Mouse (Mus musculus) G1E (cell line): ENCODE measurements around the gene Gm17535. TPM values are rescaled to one million over a fixed set of nuclear protein-coding genes. Genes with fewer than 3 reads are reported as not detected.
"Not testable (repeated sequence)": the region's sequence is repeated elsewhere in the genome, so short reads cannot be mapped to it uniquely, and the experiment has no call there.

Experiments used
- ATAC-seq: 2 replicates; pipeline ENCODE4 v1.8.0; 2016; ENCODE audit warnings: mild to moderate bottlenecking; ENCODE audit not compliant: insufficient number of reproducible peaks, poor library complexity, low FRiP score, severe bottlenecking; ENCODE audit errors: extremely low read depth
- DNase-seq: peaks from one replicate; pipeline ENCODE4 v3.0.0; 2012; ENCODE audit warnings: low spot score
- H3K27me3 ChIP-seq: 2 replicates; pipeline ENCODE4 v1.6.1; 2012; ENCODE audit warnings: mild to moderate bottlenecking, low read length, inconsistent platforms; ENCODE audit not compliant: insufficient read depth
- H3K36me3 ChIP-seq: replicated peaks from 2 replicates; pipeline ENCODE3; 2012; ENCODE audit warnings: mild to moderate bottlenecking, inconsistent platforms
- H3K4me1 ChIP-seq: 2 replicates; pipeline ENCODE4 v1.6.1; 2012; ENCODE audit warnings: low read depth, low read length, inconsistent platforms, mixed read lengths; ENCODE audit not compliant: insufficient read depth
- H3K4me3 ChIP-seq: 2 replicates; pipeline ENCODE4 v1.5.1; 2012; ENCODE audit warnings: low read depth, mild to moderate bottlenecking, inconsistent platforms, low read length, moderate library complexity, mixed read lengths
- H3K9me3 ChIP-seq: replicated peaks from 2 replicates; pipeline ENCODE4 v1.6.1; 2012; ENCODE audit warnings: inconsistent platforms
- TAL1 ChIP-seq: conservative IDR thresholded peaks from 2 replicates; pipeline ENCODE4 v1.6.1; 2012; ENCODE audit warnings: low read depth, low read length, inconsistent platforms, mixed read lengths
- polyA plus RNA-seq: library from polyadenylated mRNA; stranded (reverse); fragments of >175 nt; gene quantifications from 2 replicates; pipeline ENCODE4 v1.2.3, GENCODE M21; 2012
- total RNA-seq, 2 experiments: library from RNA; stranded (forward) in 1 of 2; stranded (reverse) in 1 of 2; fragments of 200-1000 nt in 1 of 2; fragments of >200 nt in 1 of 2; fragmentation: Nextera tagmentation in 1 of 2; gene quantifications; 2 replicates each; pipeline ENCODE4 v1.2.3; 2014 to 2017

Gm17535 gene
- total and polyA plus RNA-seq, 3 experiments: 0.09 to 8.5 TPM; not detected in 1

DNA sequence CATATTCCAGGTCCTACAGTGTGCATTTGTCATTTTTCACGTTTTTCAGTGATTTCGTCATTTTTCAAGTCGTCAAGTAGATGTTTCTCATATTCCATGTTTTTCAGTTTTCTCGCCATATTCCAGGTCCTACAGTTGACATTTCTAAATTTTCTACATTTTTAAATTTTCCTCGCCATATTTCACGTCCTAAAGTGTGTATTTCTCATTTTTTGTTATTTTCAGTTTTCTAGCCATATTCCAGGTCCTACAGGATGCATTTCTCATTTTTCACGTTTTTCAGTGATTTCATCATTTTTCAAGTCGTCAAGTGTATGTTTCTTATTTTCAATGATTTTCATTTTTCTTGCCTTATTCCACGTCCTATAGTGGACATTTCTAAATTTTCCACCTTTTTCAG, 7.7 kb upstream of the Gm17535 start:
- not testable (repeated sequence) for H3K4me1 ChIP-seq, DNase-seq, H3K27me3 ChIP-seq, ATAC-seq, H3K4me3 ChIP-seq, H3K36me3 ChIP-seq, H3K9me3 ChIP-seq

DNA sequence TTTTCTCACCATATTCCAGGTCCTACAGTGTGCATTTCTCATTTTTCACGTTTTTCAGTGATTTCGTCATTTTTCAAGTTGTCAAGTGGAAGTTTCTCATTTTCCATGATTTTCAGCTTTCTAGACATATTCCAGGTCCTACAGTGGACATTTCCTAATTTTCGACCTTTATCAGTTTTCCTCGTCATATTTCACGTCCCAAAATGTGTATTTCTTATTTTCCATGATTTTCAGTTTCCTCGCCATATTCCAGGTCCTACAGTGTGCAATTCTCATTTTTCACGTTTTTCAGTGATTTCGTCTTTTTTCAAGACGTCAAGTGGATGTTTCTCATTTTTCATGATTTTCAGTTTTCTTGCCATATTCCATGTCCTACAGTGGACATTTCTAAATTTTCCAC, 7.2 kb upstream of the Gm17535 start:
- H3K36me3 ChIP-seq, H3K4me1 ChIP-seq, H3K27me3 ChIP-seq, H3K9me3 ChIP-seq, DNase-seq, H3K4me3 ChIP-seq: not testable (repeated sequence)
- 0 out of 2 replicates have a peak, but pooled peaks have one; percentile 5 for ATAC-seq

DNA sequence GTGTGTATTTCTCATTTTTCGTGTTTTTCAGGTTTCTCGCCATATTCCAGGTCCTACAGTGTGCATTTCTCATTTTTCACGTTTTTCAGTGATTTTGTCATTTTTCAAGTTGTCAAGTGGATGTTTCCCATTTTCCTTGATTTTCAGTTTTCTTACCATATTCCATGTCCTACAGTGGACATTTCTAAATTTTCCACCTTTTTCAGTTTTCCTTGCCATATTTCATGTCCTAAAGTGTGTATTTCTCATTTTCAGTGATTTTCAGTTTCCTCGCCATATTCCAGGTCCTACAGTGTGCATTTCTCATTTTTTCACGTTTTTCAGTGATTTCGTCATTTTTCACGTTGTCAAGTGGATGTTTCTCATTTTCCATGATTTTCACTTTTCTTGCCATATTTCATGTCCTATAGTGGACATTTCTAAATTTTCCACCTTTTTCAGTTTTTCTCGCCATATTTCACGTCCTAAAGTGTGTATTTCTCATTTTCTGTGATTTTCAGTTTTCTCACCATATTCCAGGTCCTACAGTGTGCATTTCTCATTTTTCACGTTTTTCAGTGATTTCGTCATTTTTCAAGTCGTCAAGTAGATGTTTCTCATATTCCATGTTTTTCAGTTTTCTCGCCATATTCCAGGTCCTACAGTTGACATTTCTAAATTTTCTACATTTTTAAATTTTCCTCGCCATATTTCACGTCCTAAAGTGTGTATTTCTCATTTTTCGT, 5.0 kb upstream of the Gm17535 start:
- DNase-seq, H3K27me3 ChIP-seq, ATAC-seq, H3K36me3 ChIP-seq, H3K4me1 ChIP-seq, H3K9me3 ChIP-seq, H3K4me3 ChIP-seq: not testable (repeated sequence)
- TF ChIP-seq TAL1: 0 out of 2 replicates have a peak, but pooled peaks have one; percentile 4

DNA sequence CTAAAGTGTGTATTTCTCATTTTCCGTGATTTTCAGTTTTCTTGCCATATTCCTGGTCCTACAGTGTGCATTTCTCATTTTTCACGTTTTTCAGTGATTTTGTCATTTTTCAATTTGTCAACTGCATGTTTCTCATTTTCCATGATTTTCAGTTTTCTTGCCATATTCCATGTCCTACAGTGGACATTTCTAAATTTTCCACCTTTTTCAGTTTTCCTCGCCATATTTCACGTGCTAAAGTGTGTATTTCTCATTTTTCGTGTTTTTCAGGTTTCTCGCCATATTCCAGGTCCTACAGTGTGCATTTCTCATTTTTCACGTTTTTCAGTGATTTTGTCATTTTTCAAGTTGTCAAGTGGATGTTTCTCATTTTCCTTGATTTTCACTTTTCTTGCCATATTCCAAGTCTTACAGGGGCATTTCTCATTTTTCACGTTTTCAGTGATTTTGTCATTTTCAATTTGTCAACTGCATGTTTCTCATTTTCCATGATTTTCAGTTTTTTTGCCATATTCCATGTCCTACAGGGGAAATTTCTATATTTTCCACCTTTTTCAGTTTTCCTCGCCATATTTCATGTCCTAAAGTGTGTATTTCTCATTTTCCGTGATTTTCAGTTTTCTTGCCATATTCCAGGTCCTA, 3.6 kb upstream of the Gm17535 start:
- not testable (repeated sequence) for ATAC-seq, H3K9me3 ChIP-seq, H3K36me3 ChIP-seq, DNase-seq, H3K27me3 ChIP-seq, H3K4me1 ChIP-seq, H3K4me3 ChIP-seq

DNA sequence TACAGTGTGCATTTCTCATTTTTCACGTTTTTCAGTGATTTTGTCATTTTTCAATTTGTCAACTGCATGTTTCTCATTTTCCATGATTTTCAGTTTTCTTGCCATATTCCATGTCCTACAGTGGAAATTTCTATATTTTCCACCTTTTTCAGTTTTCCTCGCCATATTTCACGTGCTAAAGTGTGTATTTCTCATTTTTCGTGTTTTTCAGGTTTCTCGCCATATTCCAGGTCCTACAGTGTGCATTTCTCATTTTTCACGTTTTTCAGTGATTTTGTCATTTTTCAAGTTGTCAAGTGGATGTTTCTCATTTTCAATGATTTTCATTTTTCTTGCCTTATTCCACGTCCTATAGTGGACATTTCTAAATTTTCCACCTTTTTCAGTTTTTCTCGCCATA, 2.2 kb downstream of the Gm17535 start, which contains the start of gene Gm10715:
Gene Gm10715, plus strand, starts transcription at position 301 of the 400 bp plus-strand sequence.
- not testable (repeated sequence) for ATAC-seq, DNase-seq, H3K36me3 ChIP-seq, H3K27me3 ChIP-seq, H3K4me3 ChIP-seq, H3K4me1 ChIP-seq, H3K9me3 ChIP-seq

DNA sequence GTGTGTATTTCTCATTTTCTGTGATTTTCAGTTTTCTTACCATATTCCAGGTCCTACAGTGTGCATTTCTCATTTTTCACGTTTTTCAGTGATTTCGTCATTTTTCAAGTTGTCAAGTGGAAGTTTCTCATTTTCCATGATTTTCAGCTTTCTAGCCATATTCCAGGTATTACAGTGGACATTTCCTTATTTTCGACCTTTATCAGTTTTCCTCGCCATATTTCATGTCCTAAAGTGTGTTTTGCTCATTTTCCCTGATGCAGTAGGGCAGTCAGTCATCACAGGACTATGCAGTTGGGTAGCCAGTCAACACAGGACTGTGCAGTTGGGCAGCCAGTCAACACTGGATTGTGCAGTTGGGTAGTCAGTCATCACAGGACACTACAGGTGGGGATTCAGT, 3.8 kb downstream of the Gm17535 start:
- H3K9me3 ChIP-seq, H3K36me3 ChIP-seq, H3K4me3 ChIP-seq, H3K4me1 ChIP-seq, H3K27me3 ChIP-seq, DNase-seq, ATAC-seq: not testable (repeated sequence)

Other genes starting within 250 kb of the Gm17535 start
- gene Gm10722, start 33.7 kb upstream of the Gm17535 start, total RNA-seq (2014; fragmentation: Nextera tagmentation): not detected in 2 replicates
- gene Gm10722, start 33.7 kb upstream of the Gm17535 start, total RNA-seq (2017): 8.1 and 13.8 TPM in 2 replicates
- 0.09 TPM in 1 of 2 replicates, not detected in the other for gene Gm10722, start 33.7 kb upstream of the Gm17535 start, polyA plus RNA-seq
- 1.9 and 3.6 TPM in 2 replicates for gene Gm11168, start 31.3 kb upstream of the Gm17535 start, total RNA-seq (2014; fragmentation: Nextera tagmentation)
- gene Gm11168, start 31.3 kb upstream of the Gm17535 start, total RNA-seq (2017): 12.4 and 16.0 TPM in 2 replicates
- 0.12 TPM in 1 of 2 replicates, not detected in the other for gene Gm11168, start 31.3 kb upstream of the Gm17535 start, polyA plus RNA-seq
- not detected in 2 replicates for gene Gm10721, start 21.5 kb upstream of the Gm17535 start, total RNA-seq (2014; fragmentation: Nextera tagmentation)
- gene Gm10721, start 21.5 kb upstream of the Gm17535 start, total RNA-seq (2017): 17.5 and 19.1 TPM in 2 replicates
- gene Gm10721, start 21.5 kb upstream of the Gm17535 start, polyA plus RNA-seq: 0.11 TPM in 2 replicates
- gene Gm10720, start 18.9 kb upstream of the Gm17535 start, total RNA-seq (2014; fragmentation: Nextera tagmentation): not detected in 2 replicates
- gene Gm10720, start 18.9 kb upstream of the Gm17535 start, total RNA-seq (2017): 5.0 and 7.5 TPM in 2 replicates
- not detected in 2 replicates for gene Gm10720, start 18.9 kb upstream of the Gm17535 start, polyA plus RNA-seq
- gene Gm10719, start 17.2 kb upstream of the Gm17535 start, total RNA-seq (2014; fragmentation: Nextera tagmentation): 3.2 TPM in 1 of 2 replicates, not detected in the other
- 106 and 146 TPM in 2 replicates for gene Gm10719, start 17.2 kb upstream of the Gm17535 start, total RNA-seq (2017)
- 0.38 and 1.0 TPM in 2 replicates for gene Gm10719, start 17.2 kb upstream of the Gm17535 start, polyA plus RNA-seq
- not detected in 2 replicates for gene Gm10718, start 11.1 kb upstream of the Gm17535 start, total RNA-seq (2014; fragmentation: Nextera tagmentation)
- 46.0 and 52.3 TPM in 2 replicates for gene Gm10718, start 11.1 kb upstream of the Gm17535 start, total RNA-seq (2017)
- 1.3 and 2.6 TPM in 2 replicates for gene Gm10718, start 11.1 kb upstream of the Gm17535 start, polyA plus RNA-seq
- 1.4 TPM in 1 of 2 replicates, not detected in the other for gene Gm10717, start 9.2 kb upstream of the Gm17535 start, total RNA-seq (2014; fragmentation: Nextera tagmentation)
- 51.8 and 65.5 TPM in 2 replicates for gene Gm10717, start 9.2 kb upstream of the Gm17535 start, total RNA-seq (2017)
- 0.14 and 0.45 TPM in 2 replicates for gene Gm10717, start 9.2 kb upstream of the Gm17535 start, polyA plus RNA-seq
- 1.2 TPM in 1 of 2 replicates, not detected in the other for gene Gm10715, start 2.3 kb downstream of the Gm17535 start, total RNA-seq (2014; fragmentation: Nextera tagmentation)
- 9.5 and 13.9 TPM in 2 replicates for gene Gm10715, start 2.3 kb downstream of the Gm17535 start, total RNA-seq (2017)
- gene Gm10715, start 2.3 kb downstream of the Gm17535 start, polyA plus RNA-seq: not detected in 2 replicates